ENCODE assay signal across 8 mouse cellular contexts in the genomic region with DNA sequence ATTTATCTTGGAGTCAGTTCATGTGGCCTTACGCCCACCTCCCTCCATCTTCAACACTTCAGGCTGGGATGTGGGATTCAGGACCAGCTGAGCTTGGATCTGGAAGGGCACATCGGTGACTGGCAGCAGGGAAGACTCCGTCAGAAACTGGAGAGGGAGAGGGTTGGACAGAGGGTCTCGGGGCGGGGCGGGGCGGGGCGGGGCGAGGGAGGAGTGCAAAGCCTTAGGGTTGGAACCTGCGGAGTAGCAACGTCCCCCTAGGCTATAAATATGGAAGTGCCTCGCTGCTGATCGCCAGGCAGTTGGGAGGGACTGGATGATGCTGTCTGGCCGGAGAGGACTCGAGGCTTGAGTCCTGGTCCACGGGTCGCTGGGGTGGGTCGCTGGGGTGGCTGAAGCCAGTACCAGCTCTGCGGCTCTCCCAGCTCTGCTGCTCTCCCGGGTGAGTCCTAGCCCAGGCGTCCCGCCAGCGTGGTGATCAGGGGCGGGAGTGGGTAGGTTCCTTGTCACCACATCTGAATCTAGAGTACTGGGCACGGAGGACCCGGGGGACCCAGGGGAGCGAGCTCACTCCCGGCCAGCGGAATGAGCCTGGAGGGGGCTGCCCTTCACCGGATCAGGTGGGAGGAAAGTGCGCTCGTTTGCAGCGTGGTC. TPM values are rescaled to one million over a fixed set of nuclear protein-coding genes. Genes with fewer than 3 reads are reported as not detected.
DNase-seq lines count a peak whose midpoint lies in the region; ATAC-seq lines count a peak whose summit lies in the region.

Gene Agtr1a, plus strand, starts transcription at position 294 of the 654 bp plus-strand sequence.

- peak; percentile 16 for DNase-seq in thymus, postnatal 4 days
- no peak for DNase-seq in thymus, adult 18-20 months
- DNase-seq in kidney, postnatal 10 days, result peak; percentile 84
- DNase-seq in lung, postnatal 36 days, result peak; percentile 27
- DNase-seq in right cerebral cortex, postnatal 4 days, result peak; percentile 47
- DNase-seq in c-Kit-positive CD71-positive TER-119-positive erythroid progenitor cells, embryonic 14.5 days (ENCODE audit: low spot score), result no peak

- H3K9ac ChIP-seq in heart, embryonic 14.5 days (ENCODE audit: low read length), result peak within 1 kb of the TSS; percentile 74

- H3K4me2 ChIP-seq in heart, embryonic 14.5 days (ENCODE audit: low read length), result peak within 1 kb of the TSS; percentile 77

- no peaks in the 10 kb centered on the region for H3K36me3 ChIP-seq in heart, embryonic 14.5 days (ENCODE audit: control insufficient read depth, insufficient read depth, low read length)

- H3K27ac ChIP-seq in heart, embryonic 14.5 days (replicated peaks in 1 of 2; ENCODE audit: control insufficient read depth in 1 of 2, insufficient read depth in 1 of 2, low read depth in 2 of 2, low read length in 2 of 2), result peak within 1 kb of the TSS; percentile 52 to 55

- H3K27me3 ChIP-seq in heart, embryonic 14.5 days (ENCODE audit: control insufficient read depth, insufficient read depth, low read length), result no peaks in the 10 kb centered on the region

- peak within 1 kb of the TSS; percentile 59 to 72 for H3K4me3 ChIP-seq in heart, embryonic 14.5 days (ENCODE audit: control insufficient read depth in 1 of 2, insufficient read depth in 1 of 2, low read depth in 1 of 2, low read length in 2 of 2)

- WGBS in heart, embryonic 14.5 days, result 2% methylated on average over 33 of the region's 33 CpGs

- ATAC-seq in erythroid progenitor cell, adult 5-6 weeks (replicated peaks; ENCODE audit: low FRiP score, poor library complexity, severe bottlenecking), result peak; percentile 41
- peak; percentile 88 for ATAC-seq in heart, embryonic 14.5 days (ENCODE audit: insufficient number of reproducible peaks, insufficient read depth, low FRiP score, low read depth)

- no peaks in the 10 kb centered on the region for H3K9me3 ChIP-seq in heart, embryonic 14.5 days (ENCODE audit: control insufficient read depth, low read length)

- H3K4me1 ChIP-seq in heart, embryonic 14.5 days (ENCODE audit: control insufficient read depth in 2 of 2, insufficient read depth in 2 of 2, low read length in 2 of 2), result peaks cover 0 to 5% of the 10 kb centered on the region in 2 experiments; a peak in 2 of 4 replicates

RNA-seq across cellular contexts. Expression of gene Agtr1a, which starts in this region (rescaled TPM):
- 149 and 167 TPM in 2 replicates for total RNA-seq in erythroid progenitor cell, adult 5-6 weeks (2015; ENCODE audit: low replicate concordance)
- 139 and 186 TPM in 2 replicates for total RNA-seq in erythroid progenitor cell, adult 5-6 weeks (2017; ENCODE audit: low replicate concordance)
- 15.8 and 15.9 TPM in 2 replicates for polyA plus RNA-seq in heart, embryonic 14.5 days (2014; fragmentation: Nextera tagmentation; extraction: Ambion mirVana)

Comparison
In these comparisons a context has a peak if more than half of its experiments do, and no peak if none do; other contexts are left out.
1. DNase-seq: peak in thymus, postnatal 4 days (single experiment), kidney, postnatal 10 days (single experiment), lung, postnatal 36 days (single experiment) and right cerebral cortex, postnatal 4 days (single experiment); none in thymus, adult 18-20 months (0 of 2) and c-Kit-positive CD71-positive TER-119-positive erythroid progenitor cells, embryonic 14.5 days (single experiment).